Mouse (Mus musculus) bone marrow macrophage, adult 2 months (primary cell): ENCODE measurements around the gene Fkbp15.

Experiments used
- CTCF ChIP-seq: IDR thresholded peaks from 2 replicates; pipeline ENCODE4 v1.5.1; 2012; ENCODE audit warnings: low read depth, mild to moderate bottlenecking, low read length, moderate library complexity
- POLR2A ChIP-seq: IDR thresholded peaks from 2 replicates; pipeline ENCODE4 v1.6.1; 2012; ENCODE audit warnings: mild to moderate bottlenecking, low read depth, low read length, borderline replicate concordance

DNA sequence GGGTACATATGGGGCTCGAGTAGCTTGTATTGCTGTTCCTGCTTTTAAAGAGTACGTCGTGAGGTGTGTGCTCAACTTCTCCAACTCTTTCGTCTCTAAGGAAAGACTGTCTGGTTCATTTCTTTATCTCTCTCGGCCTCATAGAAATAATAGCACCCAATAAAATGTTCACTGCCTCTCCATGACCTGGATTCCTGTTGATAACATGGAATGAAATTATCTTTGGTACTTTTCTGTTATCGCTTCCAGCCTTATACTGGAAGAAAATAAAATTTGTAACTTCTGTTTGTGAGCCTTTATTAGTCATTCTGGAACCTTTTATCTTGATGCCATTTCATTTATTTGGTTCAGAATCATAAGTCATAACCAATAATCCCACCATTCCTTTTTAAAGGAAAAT is 22.9 kb upstream of the Fkbp15 start:
- no peak for TF ChIP-seq POLR2A
- TF ChIP-seq CTCF = no peak
